Mouse (Mus musculus): ENCODE results near the gene Sulf2. TPM values are rescaled to one million over a fixed set of nuclear protein-coding genes. Genes with fewer than 3 reads are reported as not detected.

The Sulf2 gene
- total RNA-seq, 2 experiments from 2014 or later: 37.9 to 42.1 TPM

DNA sequence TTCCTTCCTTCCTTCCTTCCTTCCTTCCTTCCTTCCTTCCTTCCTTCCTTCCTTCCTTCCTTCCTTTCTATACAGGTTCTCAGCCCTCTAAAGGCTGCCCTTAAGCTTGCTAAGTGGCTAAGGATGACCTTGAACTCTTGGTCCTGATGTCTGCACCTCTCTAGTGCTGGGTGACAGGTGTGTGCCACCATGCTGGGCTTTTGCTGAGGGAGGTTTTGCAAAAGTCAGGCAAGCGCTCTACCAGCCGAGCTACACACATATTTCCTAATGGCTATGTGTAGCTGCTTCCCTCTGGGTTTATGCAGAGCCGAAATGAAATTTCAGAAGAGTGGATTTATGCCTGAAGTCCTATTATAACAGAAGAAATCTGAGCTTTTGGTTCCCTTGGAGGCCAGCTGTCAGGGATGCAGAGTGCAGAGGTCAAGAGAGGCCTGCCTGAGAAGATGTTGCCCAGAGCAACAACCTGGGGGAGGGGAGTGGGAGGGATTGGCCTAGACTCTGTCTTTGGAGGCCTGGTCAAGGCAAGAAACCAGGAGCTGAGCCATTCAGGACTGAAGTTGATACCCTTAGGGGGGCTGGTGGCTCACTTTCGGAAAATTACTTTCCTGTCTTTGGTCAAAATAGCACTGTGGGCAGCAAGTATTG lies 24.1 kb upstream of the Sulf2 start:
- peak in 1 of 2 experiments; percentile 36 for DNase-seq
- intact Hi-C loops (cut with DNase I): no loop called here

DNA sequence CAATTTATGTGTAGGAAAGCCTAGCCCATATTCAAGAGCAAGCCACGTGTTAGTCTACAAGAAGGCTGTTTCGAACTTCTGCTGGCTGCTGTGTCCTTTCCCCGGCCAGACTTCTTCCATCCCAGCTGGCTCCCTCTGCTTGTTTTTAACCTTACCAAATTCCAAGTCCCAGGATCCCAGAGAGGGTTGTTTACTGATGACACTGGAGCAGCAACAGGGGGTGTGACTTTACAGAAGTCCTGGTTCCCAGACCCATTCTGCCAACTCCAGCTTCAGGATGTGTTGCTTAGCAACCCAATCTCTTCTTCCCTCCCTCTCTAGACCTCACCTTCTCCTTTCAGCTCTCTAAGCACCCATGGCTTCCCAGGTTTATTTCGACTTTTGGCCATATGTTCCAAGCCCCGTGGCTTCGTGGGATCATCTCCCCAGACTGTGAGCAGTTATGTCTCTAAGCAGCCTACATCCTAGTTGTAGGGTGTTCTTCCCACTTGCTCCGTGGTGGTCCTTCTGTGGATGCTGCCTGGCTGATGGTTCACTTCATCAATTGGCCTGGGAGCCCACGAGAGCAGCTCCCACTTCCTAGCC lies 20.2 kb upstream of the Sulf2 start:
- DNase-seq: no peak
- intact Hi-C loops (cut with DNase I): no loop called here

DNA sequence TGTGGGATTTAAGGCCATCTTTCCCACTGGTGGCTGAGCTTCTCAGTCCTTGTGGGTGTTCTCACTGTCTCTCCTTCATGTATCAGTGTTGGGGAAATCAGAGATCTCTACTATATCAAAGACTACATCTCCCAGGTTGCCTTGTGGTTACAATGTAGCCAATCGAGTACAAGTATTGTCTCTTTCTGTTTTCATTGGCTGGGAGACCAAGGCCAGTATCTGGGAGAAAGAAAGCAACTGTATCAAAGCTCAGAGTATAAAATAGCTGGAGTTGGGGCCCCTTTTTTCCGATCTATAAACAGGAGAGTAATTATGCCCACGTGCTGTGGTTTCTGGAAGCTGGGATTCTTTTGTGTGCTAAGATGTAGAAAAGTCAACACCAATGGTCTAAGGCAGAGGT lies 19.7 kb upstream of the Sulf2 start:
- intact Hi-C loops (cut with DNase I): no loop called here
- no peak for DNase-seq

DNA sequence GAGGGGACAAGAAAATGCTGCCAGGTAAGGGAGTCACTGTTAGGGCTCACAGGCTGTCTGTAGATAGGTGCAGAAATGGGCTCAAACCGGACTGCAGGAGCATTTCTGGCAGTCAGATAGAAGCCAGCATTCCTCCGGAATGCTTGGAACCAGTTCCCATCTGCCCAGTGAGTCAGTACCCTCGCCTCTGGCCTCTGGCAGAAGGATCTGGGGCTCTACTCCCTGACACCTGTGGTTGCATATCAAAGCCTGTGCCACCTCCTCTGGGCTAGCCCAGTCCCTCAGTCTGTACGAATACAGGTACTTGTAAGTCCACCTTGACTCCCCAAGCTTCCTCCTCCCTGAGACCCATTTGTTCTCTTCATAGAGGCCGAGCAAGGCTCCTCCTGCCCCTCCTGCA lies 17.7 kb upstream of the Sulf2 start:
- intact Hi-C loops (cut with DNase I): no loop called here
- no peak for DNase-seq

DNA sequence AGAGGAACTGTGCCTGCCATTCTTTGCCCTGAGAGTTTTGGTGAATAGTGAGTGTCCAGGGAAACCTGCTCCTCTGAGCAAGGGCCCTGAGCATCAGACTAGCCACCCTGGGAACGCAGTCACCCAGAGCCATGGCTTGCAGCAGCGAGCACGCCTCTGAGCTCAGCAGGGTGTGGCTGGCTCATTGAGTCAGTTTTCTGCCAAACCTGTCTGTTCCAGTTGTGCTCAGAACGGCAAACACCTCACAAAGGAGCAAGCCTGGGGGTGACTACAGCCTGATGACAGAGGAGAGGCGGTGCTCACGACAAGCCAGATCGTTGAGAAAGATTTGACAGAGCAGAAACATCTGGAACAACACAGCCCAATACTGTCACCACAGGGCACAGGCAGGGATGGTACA lies 14.7 kb upstream of the Sulf2 start:
- intact Hi-C loops (cut with DNase I): no loop called here
- no peak for DNase-seq

DNA sequence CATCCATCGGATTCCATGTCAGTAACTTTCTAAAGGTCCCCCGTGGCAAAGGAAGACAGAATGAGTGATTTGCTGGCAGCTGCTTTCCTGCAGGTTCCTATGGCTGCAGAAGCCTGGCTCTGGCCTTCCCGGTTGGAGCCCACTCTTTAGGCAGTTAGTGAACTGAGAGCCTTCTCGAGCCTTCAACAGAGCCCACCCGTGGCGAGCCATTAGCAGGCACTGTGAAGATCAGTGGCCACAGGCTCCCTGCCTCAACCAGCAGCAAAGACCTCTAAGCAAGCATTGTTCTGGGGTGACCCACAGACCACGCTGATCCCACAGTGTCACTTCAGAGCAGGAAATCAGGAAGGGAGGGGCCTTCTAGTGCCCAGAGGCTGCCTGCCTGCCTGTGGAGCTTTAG lies 13.4 kb upstream of the Sulf2 start:
- DNase-seq: no peak
- intact Hi-C loops (cut with DNase I): no loop called here

DNA sequence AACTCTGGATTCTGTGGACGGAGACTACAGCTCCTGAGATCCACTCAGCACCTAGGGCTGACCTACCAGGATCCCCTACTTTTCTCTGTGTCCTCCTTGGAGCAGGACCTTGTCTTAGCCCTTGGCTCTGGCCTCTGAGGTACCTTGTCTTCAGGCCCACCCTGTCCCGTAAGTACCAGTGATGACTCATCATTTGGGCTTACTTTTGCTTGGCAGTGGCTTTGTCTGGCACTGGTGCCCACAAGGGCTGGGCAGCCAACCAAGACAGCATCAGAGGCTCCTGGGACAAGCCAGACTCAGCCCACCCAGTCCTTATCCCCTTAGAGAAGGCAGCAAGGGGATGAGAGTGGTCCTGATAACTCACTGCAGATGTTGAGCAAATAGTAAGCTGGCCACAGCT lies 11.9 kb upstream of the Sulf2 start:
- DNase-seq: no peak
- intact Hi-C loops (cut with DNase I): no loop called here

DNA sequence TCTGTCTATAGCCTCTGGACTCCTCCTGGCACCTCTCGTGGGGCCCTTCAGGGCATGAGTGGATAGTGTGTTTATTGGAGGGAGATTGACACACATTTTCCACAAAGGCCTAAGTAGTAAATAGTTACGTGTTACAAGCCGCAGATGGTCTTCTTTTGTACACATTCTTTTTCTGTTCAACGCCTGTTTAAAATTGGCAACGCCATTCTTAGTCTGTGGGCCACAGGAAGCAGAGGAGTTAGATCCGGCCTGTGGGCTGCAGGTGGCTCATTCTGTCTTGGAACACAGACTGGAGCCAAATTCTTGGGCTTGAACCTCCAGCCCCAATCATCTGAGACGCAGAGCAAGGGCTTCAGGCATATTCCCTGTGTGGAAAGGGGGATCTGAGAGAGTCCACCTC lies 9.9 kb upstream of the Sulf2 start:
- intact Hi-C loops (cut with DNase I): no loop called here
- no peak for DNase-seq

DNA sequence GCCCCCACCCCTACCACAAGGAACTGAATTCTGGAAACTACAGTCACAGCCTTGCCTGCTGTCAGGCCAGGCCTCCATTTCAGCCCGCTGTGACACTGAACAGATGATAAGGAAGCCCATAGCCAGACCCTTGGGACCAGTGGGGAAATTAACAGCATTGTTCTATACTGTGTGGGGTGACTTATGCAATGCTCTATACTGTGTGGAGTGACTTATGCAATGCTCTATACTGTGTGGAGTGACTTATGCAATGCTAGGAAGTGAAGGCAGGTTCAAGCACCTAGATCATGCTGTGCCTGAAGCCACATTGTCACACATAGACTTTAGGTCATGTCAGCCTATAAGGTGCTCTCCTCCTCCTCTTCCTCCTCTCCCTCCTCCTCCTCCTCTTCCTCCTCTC lies 9.1 kb upstream of the Sulf2 start:
- no peak for DNase-seq
- intact Hi-C loops (cut with DNase I): no loop called here

DNA sequence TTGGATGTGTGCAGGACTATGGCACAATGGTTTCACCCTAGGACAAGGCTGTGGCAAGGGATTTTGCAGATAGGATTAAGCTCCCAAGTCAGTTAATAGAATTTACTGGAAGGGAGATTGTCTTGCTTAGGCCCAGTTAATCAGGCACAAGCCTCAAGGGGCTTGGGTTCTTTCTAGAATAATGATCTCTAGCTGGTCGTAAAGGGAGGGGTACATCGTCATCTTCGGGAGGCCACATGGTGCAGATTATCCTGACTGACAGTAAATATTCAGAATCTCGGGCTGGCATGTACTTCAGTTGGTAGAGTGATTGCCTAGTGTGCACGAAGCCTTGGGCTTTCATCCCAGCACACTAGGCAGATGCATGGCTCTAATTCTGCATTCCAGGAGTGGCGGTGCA lies 8.5 kb upstream of the Sulf2 start:
- DNase-seq: no peak
- intact Hi-C loops (cut with DNase I): no loop called here

DNA sequence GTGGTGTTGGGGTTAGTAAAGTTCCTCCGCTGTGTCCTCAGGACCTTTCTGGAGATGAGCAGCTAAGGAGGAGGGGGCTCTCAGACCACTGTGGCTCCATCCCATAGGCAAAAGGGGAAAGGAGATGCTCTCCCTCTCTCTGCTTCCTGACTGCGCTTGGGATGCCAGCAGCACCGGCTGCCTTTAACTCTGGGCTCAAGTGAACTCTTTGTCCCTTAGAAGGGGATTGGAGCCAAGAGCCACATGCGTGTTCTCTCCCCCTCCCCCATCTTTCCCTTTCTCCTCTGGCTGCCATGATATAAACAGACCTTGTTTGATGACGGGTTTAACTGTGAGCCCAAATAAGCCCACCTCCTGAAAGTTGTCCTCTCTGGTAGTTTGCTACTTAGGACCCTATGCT lies 7.8 kb upstream of the Sulf2 start:
- intact Hi-C loops (cut with DNase I): no loop called here
- DNase-seq: no peak

DNA sequence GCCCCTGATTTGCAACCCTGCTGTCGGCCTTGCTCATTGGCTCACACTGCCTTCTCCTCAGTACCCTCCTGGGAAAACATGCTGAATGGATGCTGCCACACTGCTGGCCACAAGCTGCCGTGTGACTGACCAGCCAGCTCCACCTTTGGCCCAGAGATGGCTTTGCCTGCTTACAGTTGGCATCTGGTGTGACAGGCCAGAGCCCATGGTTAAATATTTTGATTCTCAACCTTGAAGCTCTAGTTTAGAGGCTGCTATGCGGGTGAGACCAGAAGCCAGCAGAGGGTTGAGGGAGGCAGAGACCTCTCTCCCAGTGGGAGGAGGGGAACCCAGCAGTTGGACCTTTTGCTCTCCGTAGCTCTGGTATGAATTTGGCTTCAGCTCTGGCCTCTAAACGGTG lies 6.7 kb upstream of the Sulf2 start:
- DNase-seq: no peak
- intact Hi-C loops (cut with DNase I): no loop called here

DNA sequence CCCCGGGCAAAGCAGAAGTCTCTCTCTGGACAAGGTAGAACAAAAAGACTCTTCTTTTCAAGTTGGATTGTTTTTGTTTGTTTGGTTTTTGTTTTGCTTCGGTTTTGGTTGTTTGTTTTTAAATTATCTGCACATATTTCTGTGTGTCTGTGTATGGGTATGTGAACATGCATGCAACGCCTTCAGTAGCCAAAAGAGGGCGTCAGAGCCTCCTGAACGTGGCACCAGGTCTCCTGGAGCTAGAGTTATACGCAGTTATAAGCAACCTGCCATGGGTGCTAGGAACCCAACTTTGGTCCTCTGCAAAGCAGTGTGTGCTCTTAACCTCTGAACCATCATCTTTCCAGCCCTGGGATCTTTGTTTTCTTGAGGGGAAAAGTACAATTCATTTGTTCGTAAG lies 3.8 kb upstream of the Sulf2 start:
- intact Hi-C loops (cut with DNase I): loop anchor here (5.0 kb wide), 2 partner anchors 103 to 143 kb away; no protein-coding TSS in a partner anchor
- no peak for DNase-seq

DNA sequence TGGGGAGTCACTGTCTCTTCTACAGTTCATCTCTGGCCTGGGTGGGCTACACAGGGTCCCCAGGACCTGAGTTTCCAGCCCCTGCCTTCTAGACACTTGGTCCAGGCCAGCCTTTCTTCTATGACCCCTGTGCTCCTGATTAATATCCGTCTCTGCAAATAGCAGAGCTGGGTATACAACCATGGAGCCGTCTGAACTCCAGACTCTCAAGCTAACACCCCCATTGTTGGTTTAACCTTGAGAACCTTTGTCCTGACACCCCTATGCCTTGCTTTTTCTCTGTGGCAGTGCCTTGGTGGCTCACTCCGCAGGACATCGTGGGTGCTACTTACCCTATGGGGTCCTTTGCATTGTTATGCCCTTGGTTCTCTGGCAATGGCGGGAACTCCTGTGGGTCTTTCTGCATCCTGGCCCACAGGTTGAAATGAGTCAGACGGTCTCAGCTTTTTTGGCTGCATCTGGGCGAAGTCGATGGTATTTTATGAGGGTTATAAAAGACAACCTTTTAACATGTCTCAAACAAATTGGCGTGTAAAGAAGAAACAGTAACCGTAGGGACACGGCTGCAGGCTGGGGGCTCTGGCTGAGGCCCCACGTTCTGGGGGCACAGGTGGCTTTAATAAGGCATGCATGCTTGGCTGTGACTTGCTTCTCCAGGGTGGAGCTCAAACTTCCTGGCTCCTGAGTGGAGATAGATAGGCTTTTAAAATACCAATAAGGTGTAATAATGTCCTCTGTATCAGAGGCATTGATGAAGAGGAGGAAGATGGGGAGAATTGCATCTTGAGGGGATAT lies 2.5 kb upstream of the Sulf2 start:
- no peak for DNase-seq
- intact Hi-C loops (cut with DNase I): loop anchor here (5.0 kb wide), 2 partner anchors 104 to 144 kb away; no protein-coding TSS in a partner anchor

DNA sequence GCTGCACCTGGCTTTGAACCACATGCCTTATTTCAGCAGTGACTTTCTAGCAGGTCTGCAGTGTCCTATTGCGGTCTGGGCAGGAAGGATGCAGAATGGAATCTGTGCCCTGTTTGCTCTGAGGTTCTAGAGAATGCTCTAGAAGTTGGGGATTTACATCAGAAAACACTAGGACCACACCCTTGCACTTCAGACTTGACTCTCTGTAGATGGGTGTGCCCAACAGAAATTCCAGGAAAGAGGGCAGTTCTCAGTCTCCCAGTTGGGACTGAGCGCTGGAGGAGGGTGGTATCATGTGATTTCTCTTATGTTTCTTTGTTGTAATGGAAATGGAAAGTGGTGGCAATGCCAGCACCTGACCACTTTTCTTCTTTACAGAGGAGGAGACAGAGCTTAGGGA lies 1.7 kb upstream of the Sulf2 start:
- intact Hi-C loops (cut with DNase I): loop anchor here (5.0 kb wide), 2 partner anchors 105 to 145 kb away; no protein-coding TSS in a partner anchor
- no peak for DNase-seq

DNA sequence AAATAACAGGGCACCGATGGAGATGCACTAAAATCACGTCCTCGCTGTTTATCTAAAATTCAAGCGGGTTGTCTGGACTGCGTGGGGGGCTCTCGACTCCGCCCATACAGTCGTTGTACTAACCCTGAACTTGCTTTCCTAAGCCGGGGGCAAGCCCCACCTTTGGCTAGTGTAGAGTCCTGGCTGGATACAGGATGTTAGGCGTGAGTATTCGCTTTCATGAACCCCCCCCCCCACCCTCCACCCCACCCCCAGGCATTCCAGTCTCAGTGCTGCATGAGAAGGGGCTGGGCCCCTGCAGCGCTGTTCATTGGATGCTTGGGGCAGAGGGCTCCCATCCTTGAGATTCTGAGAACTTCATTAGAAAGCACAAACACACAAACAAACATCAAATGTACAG lies 659 bp upstream of the Sulf2 start:
- intact Hi-C loops (cut with DNase I): loop anchor here (5.0 kb wide), 2 partner anchors 106 to 146 kb away; no protein-coding TSS in a partner anchor
- DNase-seq: no peak

DNA sequence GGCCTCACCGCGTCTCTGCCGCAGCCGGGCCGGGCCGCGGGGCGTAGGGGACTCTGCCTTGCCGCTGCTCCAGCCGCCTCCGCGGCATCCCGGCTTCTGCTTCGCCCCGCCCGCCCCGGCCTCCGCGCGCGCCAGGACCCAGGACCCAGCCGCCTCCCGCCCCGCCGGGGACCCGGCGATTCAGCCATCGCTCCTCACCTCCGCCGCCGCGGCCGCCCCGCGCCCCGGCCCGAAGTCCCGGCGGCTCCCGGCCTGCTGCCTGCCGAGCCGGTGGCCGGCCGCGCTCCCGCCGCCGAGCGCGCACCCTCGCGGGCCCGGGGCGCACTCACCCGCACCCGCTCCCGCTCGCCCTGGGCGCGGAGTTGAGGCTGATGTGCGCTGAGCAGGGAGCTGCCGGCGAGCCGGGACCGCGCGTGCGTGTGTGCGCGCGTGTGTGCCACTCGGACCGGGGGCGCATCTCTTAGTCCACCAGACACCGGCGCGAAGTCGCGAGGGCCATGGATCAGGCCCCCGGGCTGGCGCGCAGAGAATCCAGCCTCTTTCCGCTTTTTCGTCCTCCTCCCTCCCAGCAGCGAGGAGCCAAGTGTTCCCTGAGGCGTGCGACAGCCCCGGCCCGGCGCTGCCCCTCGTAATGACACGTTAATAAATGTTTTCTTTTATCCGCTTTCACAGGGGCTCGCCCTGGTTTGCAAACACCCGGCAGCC lies 562 bp downstream of the Sulf2 start:
- DNase-seq: peak; percentile 64 to 75
- intact Hi-C loops (cut with DNase I): loop anchor here (1.0 to 5.0 kb wide), 6 partner anchors 47 to 409 kb away; no protein-coding TSS in a partner anchor

DNA sequence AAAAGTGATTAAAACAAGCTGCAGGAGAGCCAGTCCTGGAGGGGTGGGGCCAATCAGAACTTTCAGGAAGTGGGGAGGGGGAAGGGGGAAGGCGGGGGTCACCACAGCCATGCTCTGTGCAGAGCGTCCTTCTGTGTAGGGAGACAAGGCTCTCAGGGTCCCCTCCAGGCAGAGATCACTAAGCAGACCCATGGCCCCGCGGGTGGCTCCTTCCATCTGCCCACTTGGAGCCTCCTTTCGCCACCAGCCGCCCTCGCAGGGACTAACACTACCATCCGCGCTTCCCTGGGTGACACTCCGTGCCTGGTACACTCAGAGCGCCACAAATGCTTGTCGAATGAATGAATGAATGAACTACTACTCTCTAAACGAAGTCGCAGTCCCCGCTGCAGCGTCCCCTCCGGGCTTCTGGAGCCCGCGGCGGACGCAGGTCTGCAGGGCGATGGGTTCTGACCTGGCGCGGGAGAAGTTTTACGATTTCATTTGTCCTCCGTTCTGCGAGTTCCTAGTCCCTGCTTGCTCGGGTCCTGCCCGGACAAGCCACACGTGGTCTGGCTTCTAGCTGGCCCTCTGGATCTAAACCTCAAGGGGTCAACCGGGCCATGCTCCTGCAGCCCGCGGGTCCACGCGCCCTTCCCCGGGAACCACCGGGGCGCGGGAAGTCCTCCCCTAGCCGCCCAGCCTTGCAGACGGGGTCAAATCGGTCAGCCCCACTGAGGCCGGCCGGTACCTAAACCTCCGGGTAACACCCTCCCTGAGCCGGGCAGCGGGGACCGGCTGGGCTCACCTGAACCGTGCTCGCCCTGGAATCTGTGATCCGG lies 1.4 kb downstream of the Sulf2 start:
- intact Hi-C loops (cut with DNase I): loop anchor here (2.0 kb wide), 1 partner anchor 403 kb away; no protein-coding TSS in a partner anchor
- peak in 1 of 2 experiments; percentile 47 for DNase-seq

DNA sequence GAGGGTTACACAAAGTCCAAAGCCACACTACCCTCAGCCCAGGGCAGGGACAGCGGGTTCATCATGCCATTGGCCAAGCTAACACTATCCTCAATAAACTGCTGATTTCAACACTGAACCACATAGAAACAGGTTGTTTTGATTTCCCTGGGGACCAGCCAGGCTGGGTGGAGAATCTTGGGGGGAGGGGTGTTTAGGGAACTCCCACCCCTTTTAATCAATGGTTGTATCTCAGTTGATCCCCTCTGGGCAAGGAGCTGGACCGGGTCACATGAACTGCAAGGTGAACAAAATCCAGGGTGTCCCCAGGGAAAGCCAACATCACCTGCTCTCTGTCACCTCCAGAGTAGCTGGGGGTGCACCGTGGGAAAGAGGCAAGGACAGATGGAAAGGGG lies 2.1 kb downstream of the Sulf2 start:
- intact Hi-C loops (cut with DNase I): no loop called here

DNA sequence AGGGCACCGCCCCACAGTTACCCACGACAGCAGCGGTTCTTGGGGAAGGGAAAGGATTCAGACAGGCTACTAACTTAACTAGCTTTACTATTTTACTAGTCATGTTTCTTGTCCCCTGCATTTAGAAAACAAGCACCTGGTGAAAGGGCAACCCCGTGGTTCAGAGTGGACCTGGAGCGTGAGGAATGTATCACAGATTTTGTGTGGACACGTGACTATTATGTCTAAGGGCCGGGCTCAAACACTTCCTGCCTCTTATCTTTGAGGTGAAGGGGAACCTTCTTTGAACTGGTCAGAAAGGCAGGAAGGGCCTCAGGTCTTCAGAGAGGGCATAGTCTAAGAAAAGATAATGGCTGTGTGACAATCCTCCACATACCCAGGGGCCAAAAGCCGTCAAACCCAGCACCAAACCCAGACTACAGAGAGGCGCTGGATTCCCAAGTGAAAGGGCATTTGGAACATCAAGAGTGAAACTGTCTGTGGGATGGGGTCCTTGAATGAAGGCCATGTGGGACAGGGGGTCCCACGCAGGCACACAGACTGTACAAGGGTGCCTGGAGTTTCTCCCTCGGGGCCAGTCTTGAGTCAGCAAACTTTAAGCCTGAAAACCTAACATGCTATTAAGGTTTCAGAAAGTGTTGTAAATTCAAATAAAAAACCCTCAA lies 2.6 kb downstream of the Sulf2 start:
- intact Hi-C loops (cut with DNase I): no loop called here
- no peak for DNase-seq

More for the DNA sequence above, 2.1 kb downstream of the Sulf2 start:
- DNase-seq: no peak
